Mouse (Mus musculus) midbrain, embryonic 14.5 days (tissue): ENCODE data around the gene March6. TPM values are rescaled to one million over a fixed set of nuclear protein-coding genes. Genes with fewer than 3 reads are reported as not detected.

Source experiments
- ATAC-seq: fragments of 200-750 bp; cut with Nextera tagmentation; 2 replicates; pipeline ENCODE4 v1.8.0; 2017; ENCODE audit warnings: moderate number of reproducible peaks, moderate library complexity; ENCODE audit not compliant: low FRiP score, low TSS enrichment
- DNase-seq: peaks from one replicate; pipeline ENCODE4 v3.0.0-alpha.2; 2015
- H3K27ac ChIP-seq: fragments of 300-500 bp; sonication (generic); replicated peaks from 2 replicates; pipeline ENCODE4 v1.5.1; 2014; ENCODE audit warnings: mild to moderate bottlenecking, low read depth, low read length, moderate library complexity
- H3K27me3 ChIP-seq: fragments of 300-500 bp; sonication (generic); 2 replicates; pipeline ENCODE4 v1.6.1; 2014; ENCODE audit warnings: low read length, control low read depth, mixed read lengths; ENCODE audit not compliant: control insufficient read depth, insufficient read depth
- H3K36me3 ChIP-seq: fragments of 300-500 bp; sonication (generic); 2 replicates; pipeline ENCODE4 v1.6.1; 2014; ENCODE audit warnings: low read length, control low read depth; ENCODE audit not compliant: control insufficient read depth, insufficient read depth
- H3K4me1 ChIP-seq: fragments of 300-500 bp; sonication (generic); 2 replicates; pipeline ENCODE4 v1.6.1; 2014; ENCODE audit warnings: mild to moderate bottlenecking, antibody characterized with exemption, low read length, control low read depth; ENCODE audit not compliant: control insufficient read depth, insufficient read depth
- H3K4me2 ChIP-seq: fragments of 300-500 bp; sonication (generic); 2 replicates; pipeline ENCODE4 v1.6.1; 2014; ENCODE audit warnings: mild to moderate bottlenecking, low read length, moderate library complexity
- H3K4me3 ChIP-seq: fragments of 300-500 bp; sonication (generic); replicated peaks from 2 replicates; pipeline ENCODE4 v1.5.1; 2014; ENCODE audit warnings: low read depth, low read length
- H3K9ac ChIP-seq: fragments of 300-500 bp; sonication (generic); replicated peaks from 2 replicates; pipeline ENCODE4 v1.6.1; 2014; ENCODE audit warnings: mild to moderate bottlenecking, low read length, moderate library complexity
- H3K9me3 ChIP-seq: fragments of 300-500 bp; sonication (generic); 2 replicates; pipeline ENCODE4 v1.6.1; 2016; ENCODE audit warnings: low read length, control low read depth, mixed read lengths; ENCODE audit not compliant: control insufficient read depth
- WGBS: fragments of 180-500 bp; shearing (Covaris S2); extraction: QIAGEN DNeasy Blood & Tissue Kit; methylation state at CpG from one replicate; pipeline ENCODE4 v1.1.7; 2014; 5-methylcytosine and 5-hydroxymethylcytosine counted together
- polyA plus RNA-seq: library from polyadenylated mRNA; unstranded; fragments of >200 nt; fragmentation: Nextera tagmentation; extraction: Ambion mirVana; gene quantifications from 2 replicates; pipeline ENCODE4 v1.2.1, GENCODE M21; 2014

Gene March6
- polyA plus RNA-seq, 1 experiment from 2014 or later, result 117 TPM

GRCm38 (mm10) chr15:31547421-31547820 lies 16.6 kb upstream of the March6 start:
- no peaks in the 10 kb centered on the region for H3K27me3 ChIP-seq
- no peaks in the 10 kb centered on the region for H3K9me3 ChIP-seq
- no peaks in the 10 kb centered on the region for H3K36me3 ChIP-seq
- H3K4me2 ChIP-seq, result no peak overlapping the region
- H3K27ac ChIP-seq, result no peak overlapping the region
- 85% methylated on average over 5 of the region's 5 CpGs for WGBS
- H3K4me3 ChIP-seq, result no peak overlapping the region
- no peak overlapping the region for H3K9ac ChIP-seq
- DNase-seq (no peak), ATAC-seq (no peak)
- peaks cover 4% of the 10 kb centered on the region for H3K4me1 ChIP-seq

GRCm38 (mm10) chr15:31546291-31546690 lies 15.4 kb upstream of the March6 start:
- Histone ChIP-seq H3K4me1 (peaks cover 12% of the 10 kb centered on the region), H3K27ac (no peak overlapping the region), H3K4me3 (no peak overlapping the region), H3K4me2 (no peak overlapping the region), H3K9me3 (no peaks in the 10 kb centered on the region), H3K27me3 (no peaks in the 10 kb centered on the region), H3K36me3 (no peaks in the 10 kb centered on the region), H3K9ac (no peak overlapping the region)
- DNase-seq (no peak), ATAC-seq (no peak)
- 90% methylated on average over 6 of the region's 6 CpGs for WGBS

GRCm38 (mm10) chr15:31545058-31545457 lies 14.2 kb upstream of the March6 start:
- Histone ChIP-seq H3K4me3 (no peak overlapping the region), H3K27me3 (no peaks in the 10 kb centered on the region), H3K9ac (no peak overlapping the region), H3K4me2 (no peak overlapping the region), H3K36me3 (no peaks in the 10 kb centered on the region), H3K4me1 (peaks cover 12% of the 10 kb centered on the region), H3K27ac (no peak overlapping the region), H3K9me3 (no peaks in the 10 kb centered on the region)
- ATAC-seq, result no peak
- DNase-seq, result no peak
- WGBS, result 79% methylated on average over 1 of the region's 1 CpGs

GRCm38 (mm10) chr15:31543246-31543645 lies 12.4 kb upstream of the March6 start:
- no peak for DNase-seq
- peaks cover 12% of the 10 kb centered on the region for H3K4me1 ChIP-seq
- no peak overlapping the region for H3K4me2 ChIP-seq
- no peaks in the 10 kb centered on the region for H3K9me3 ChIP-seq
- no peak overlapping the region for H3K27ac ChIP-seq
- no peaks in the 10 kb centered on the region for H3K36me3 ChIP-seq
- no peak for ATAC-seq
- 3% methylated on average over 3 of the region's 3 CpGs for WGBS
- no peaks in the 10 kb centered on the region for H3K27me3 ChIP-seq
- no peak overlapping the region for H3K4me3 ChIP-seq
- no peak overlapping the region for H3K9ac ChIP-seq

GRCm38 (mm10) chr15:31542013-31542958 lies 11.4 kb upstream of the March6 start:
- Histone ChIP-seq H3K9ac (no peak overlapping the region), H3K4me3 (no peak overlapping the region)
- peak; percentile 29; the same call in 1 of the 2 replicates for ATAC-seq

GRCm38 (mm10) chr15:31540513-31540802 lies 9.6 kb upstream of the March6 start:
- H3K27ac ChIP-seq, result no peak overlapping the region
- H3K4me3 ChIP-seq, result no peak overlapping the region
- DNase-seq (no peak), ATAC-seq (no peak)
- no peak overlapping the region for H3K4me2 ChIP-seq
- no peaks in the 10 kb centered on the region for H3K36me3 ChIP-seq
- H3K4me1 ChIP-seq, result peaks cover 26% of the 10 kb centered on the region
- H3K9ac ChIP-seq, result no peak overlapping the region
- 83% methylated on average over 1 of the region's 1 CpGs for WGBS
- H3K9me3 ChIP-seq, result no peaks in the 10 kb centered on the region
- H3K27me3 ChIP-seq, result no peaks in the 10 kb centered on the region

More at GRCm38 (mm10) chr15:31542013-31542958, 11.4 kb upstream of the March6 start:
- H3K36me3 ChIP-seq, result no peaks in the 10 kb centered on the region
- peak; percentile 53 for DNase-seq
- H3K9me3 ChIP-seq, result no peaks in the 10 kb centered on the region
- WGBS, result 5% methylated on average over 10 of the region's 10 CpGs
- H3K27me3 ChIP-seq, result no peaks in the 10 kb centered on the region
- H3K4me1 ChIP-seq, result peaks cover 12% of the 10 kb centered on the region
- no peak overlapping the region for H3K4me2 ChIP-seq
- H3K27ac ChIP-seq, result no peak overlapping the region

- Histone ChIP-seq H3K4me3 (no peak overlapping the region), H3K4me2 (no peak overlapping the region), H3K9ac (no peak overlapping the region), H3K27me3 (no peaks in the 10 kb centered on the region), H3K27ac (no peak overlapping the region), H3K9me3 (no peaks in the 10 kb centered on the region), H3K36me3 (no peaks in the 10 kb centered on the region), H3K4me1 (peaks cover 29% of the 10 kb centered on the region)
- WGBS, result 85% methylated on average over 9 of the region's 9 CpGs
- DNase-seq, result no peak
- ATAC-seq, result no peak
Measured at GRCm38 (mm10) chr15:31539643-31540512, 9.0 kb upstream of the March6 start.

- Histone ChIP-seq H3K4me3 (no peak overlapping the region), H3K9ac (no peak overlapping the region), H3K36me3 (no peaks in the 10 kb centered on the region), H3K4me1 (peaks cover 29% of the 10 kb centered on the region), H3K9me3 (no peaks in the 10 kb centered on the region), H3K27me3 (no peaks in the 10 kb centered on the region), H3K27ac (no peak overlapping the region), H3K4me2 (no peak overlapping the region)
- no peak for DNase-seq
- WGBS, result 95% methylated on average over 3 of the region's 3 CpGs
- no peak for ATAC-seq
Measured at GRCm38 (mm10) chr15:31538346-31538745, 7.5 kb upstream of the March6 start.
